Mouse (Mus musculus): ENCODE measurements around the gene Gpatch1.

- TF ChIP-seq CTCF (IDR thresholded peaks at IDR 0.05; ENCODE audit: borderline replicate concordance, control insufficient read depth, extremely low read depth, insufficient read depth, low read length, poor library complexity) (no peak), POLR2A (IDR thresholded peaks at IDR 0.05; ENCODE audit: control insufficient read depth, extremely low read depth, insufficient read depth, low read length, poor library complexity) (no peak)
Observed at GRCm38 (mm10) chr7:35342498-35342897, 24.3 kb upstream of the Gpatch1 start.
